Mouse (Mus musculus): ENCODE data around the gene Zfp661.

Gene Zfp661

DNA sequence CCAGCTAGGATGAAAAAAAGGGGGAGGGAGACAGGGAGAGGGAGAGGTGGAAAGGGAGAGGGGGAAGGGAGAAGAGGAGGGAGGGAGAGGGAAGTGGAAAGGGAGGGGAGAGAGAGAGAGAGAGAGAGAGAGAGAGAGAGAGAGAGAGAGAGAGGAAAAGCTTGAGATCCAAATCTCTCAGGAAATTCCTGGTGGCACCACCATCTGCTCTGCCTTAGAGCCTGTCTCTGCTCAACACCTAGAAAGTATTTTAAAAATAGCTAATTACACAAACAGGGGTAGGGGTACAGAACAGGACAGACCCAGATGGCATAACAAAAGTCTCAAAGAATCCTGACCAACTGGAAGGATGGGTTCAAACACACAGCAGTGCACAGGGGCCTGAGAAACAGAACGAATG lies 36.4 kb downstream of the Zfp661 start:
- no peak for DNase-seq (ENCODE audit: low spot score)

DNA sequence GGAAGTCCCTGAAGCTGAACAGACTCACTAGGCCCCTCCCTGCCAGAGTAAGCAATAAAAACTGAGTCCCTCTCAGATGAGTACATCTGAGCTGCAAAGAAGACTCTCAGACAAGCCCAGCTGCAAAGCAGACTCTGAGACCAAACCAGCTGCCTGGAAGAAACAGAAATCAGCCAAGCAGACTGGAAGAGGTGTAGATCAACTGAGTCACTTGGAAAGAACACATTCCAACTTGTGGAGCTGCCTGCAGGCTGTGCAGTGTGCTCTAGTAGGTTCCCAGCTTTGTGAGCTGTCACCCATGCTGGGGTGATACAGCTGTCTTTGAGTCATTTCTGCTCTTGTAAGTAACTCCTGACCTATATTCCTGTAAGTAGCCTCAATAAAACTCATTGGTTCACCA lies 37.2 kb downstream of the Zfp661 start:
- DNase-seq (ENCODE audit: low spot score), result no peak

DNA sequence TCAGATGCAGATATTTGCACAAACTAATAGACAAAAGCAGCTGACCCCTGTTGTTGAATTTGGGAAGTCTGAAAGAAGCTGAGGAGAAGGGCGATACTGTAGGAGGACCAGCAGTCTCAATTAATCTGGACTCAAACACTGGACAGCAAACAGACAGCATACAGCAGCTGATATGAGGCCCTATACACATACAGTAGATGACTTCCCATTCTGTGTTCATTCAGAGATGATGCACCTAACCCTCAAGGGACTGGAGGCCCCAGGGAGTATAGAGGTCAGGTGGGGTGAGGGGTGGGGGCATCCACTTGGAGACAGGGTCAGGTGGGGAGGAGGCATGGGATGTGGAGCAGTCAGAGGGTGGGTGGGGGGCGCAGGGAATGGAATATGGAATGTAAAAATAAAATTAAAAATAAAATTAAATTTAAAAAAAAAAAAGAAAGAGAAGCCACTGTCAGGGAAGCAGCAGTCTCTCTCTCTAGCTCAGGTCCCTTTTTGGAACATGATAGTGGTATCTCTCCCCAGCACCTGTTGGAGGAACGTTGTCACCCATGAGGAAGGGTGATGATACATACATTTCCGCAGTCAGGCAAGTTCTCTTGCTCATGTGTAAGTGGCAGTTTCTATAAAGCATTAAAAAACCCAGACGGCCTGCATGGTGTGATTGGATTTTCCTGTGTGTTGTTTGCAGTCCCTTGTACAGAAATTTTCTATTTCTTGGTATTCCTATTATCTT lies 38.4 kb downstream of the Zfp661 start:
- DNase-seq (ENCODE audit: low spot score), result no peak

DNA sequence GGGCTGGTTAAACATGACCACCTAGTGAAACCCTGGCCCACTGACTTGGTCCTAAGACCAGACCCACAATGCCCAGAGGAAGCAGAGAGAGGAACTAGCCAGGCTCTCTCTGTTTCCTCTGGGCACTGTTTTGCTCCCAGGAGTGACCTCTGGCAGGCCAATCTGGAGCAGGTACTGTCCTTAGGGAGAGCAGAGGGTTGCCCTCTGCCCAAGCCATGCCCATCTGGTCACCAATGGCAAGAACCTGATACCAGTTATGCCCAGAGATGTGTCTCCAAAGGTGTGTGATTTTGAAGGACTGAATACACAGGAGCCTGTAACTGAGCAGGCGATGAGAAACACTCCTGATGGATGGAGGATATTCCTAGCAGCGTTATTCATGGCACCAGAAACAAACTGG lies 45.2 kb downstream of the Zfp661 start:
- no peak for DNase-seq (ENCODE audit: low spot score)

DNA sequence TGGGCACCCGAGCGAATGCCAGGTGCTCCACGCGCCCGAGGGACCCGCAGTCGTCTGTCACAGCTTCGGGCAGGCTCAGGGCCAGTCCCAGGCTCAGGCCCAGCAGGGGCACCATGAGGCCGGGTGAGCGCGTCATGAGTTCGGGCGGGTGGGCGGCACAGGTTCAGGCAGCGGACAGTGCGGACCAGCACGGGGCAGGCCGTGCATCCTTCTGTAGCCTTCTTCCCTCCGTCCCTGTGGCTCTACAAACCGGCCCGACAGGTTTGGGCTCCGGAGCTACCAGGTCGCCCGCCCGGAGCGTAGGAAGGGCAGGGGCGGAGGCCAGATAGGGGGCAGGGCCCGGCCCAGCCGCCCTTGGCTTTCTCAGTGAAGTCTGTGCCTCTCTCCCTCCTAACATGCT lies 45.7 kb downstream of the Zfp661 start, which contains the start of gene Prom2:
Gene Prom2 (minus strand): TSS at position 283 of the 400 bp plus-strand sequence.
- DNase-seq (ENCODE audit: low spot score), result peak; percentile 41

DNA sequence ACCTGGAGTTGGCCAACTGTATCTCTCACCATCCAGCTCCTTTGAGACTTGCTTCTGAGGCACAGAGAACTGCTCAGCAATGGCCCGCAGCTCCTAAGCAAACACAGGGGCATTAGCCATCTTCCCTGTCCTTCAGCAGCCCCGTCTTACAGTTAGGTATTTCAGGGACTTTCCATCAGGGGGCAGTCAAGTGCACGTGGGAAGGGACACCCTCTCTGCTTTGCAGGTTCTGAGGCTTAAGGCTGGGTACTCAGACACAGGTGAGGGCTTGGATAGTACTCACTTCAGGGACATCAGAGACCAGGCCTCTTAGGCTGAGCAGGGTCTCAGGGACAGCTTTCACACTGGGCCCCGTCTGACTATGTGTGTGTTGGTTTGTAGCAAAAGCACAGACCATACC lies 47.4 kb downstream of the Zfp661 start:
- peak; percentile 47 for DNase-seq (ENCODE audit: low spot score)

DNA sequence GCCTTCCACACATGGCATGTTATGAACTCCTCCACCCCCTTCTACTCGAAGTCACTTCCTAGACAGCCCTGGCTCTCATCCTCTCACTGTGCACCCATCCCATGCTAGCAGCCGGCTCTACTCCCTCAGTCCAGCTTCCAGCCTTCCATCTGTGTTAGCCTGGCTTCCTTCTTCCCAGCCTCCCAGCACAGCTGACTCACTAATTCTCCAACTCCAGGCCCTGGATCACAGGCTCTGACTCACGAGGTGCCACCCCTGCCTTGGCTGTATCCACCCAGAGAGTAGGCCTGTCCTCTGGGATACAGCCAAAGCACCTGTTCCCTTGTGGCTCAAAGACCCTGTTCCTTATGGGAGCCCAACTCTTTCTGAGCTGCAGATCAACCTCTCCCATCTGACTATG lies 49.3 kb downstream of the Zfp661 start:
- no peak for DNase-seq (ENCODE audit: low spot score)

DNA sequence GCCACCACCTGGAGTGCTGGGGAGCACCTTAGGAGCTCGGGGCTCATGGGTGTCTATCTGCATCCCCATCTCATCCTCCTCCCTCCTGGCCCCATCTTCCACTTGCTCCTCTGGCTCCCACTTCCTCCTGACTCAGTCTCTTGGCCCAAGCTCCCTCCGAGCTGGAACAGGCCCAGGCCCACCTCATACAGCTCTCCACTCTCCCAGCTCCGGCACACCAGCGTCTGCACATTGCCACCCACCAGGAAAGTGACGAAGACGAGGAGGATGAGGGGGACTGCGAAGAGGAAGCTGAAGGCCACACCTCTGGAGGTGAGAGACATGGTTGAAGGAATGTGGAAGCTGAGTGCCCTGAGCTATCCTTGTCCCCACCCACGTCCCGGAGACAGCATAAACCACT lies 51.5 kb downstream of the Zfp661 start:
- no peak for DNase-seq (ENCODE audit: low spot score)

DNA sequence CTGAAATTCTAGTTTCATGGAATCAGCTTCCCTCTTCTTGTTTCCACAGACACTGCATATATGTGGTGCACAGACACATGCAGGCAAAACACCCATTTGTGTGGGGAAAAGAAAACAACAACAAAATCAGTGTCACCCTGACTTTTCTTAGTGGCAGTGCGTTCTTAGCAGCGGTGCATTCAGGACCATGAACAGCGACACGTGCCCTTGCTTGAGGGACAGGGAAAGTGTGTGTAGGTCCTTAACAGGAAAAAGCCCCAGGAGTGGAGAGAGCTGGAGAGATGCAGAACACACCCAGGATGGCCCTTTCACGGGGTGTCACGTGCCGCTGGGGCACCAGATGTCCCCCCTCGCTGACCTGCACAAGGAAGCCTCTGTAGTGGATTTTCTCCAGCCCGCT lies 54.5 kb downstream of the Zfp661 start:
- peak; percentile 85 for DNase-seq (ENCODE audit: low spot score)

DNA sequence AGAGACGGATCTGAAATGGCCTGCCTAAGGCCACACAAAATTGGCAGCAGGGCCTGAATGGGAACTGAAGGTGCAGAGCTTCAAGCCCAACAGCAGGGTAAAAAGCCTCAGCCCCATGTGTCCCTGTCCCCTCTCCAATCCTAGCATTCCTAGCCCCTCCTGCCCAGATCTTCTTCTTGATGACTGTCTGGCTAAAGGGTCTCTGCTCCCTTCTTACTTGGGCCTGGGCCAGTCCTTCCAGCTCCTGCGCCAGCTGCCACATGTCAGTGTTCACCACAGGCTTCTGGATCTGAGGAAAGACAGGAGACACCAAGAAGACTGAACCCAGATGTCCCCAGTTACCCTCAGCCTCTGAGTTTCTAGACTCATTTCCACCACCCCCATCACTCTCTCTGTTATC lies 55.3 kb downstream of the Zfp661 start:
- DNase-seq (ENCODE audit: low spot score), result no peak

DNA sequence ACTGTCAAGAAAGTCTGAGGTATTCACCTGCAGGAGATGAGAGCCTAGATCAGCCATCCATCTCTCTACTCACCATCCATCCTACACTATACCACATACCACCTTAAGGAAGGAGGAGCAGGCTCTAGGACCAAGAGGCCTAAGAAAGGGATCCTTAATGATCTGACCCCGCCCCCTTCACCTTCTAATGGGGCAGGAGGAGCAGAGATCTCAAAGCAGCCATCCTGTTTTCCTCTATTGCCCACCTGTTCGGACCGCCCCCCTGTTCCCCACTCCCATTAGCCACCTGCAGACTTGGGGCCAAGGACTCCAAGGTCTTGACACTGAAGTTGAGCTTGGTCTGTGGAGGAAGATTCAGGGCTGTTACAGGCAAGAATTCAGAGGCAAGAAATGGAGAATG lies 56.5 kb downstream of the Zfp661 start:
- no peak for DNase-seq (ENCODE audit: low spot score)

DNA sequence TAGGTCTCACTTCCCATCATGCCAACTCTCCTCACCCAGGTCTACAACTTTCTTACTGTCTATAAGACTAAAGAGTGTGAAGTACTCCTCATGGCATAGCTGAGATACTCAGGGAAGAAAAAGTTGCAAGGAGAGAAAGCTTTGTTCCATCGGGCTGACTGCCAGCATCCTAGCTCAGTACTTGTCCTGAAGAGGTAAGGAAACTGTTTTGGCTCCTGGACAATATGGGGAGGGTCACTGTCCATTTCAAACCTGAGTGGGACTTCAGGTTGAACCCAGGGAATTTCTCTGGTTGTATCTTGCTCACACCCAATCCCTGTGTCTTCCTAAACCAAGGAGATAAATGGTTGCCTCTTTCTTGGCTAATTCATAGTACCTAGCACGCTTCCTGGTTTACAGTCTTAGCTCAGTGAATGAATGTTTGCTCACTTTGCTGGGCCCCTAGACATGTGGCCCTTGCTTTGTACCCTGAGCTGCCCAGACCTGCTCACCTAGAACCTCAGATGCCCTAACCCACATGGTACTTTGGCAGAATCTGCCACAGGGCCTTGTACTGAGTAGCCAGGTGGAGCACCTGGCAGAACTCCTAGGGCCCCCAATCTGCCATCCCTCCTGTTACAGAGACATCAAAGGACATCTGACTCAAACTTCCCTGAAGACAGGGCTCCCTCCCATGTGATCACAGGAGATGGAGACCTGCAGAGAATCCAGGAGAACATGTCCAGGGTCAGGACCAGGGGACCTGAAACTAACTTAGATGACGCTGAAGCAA lies 61.7 kb downstream of the Zfp661 start:
- no peak for DNase-seq (ENCODE audit: low spot score)

All from embryo, embryonic 10 days (tissue).